Mouse (Mus musculus) CH12.LX (cell line): ENCODE results near the gene Syk. TPM values are rescaled to one million over a fixed set of nuclear protein-coding genes. Genes with fewer than 3 reads are reported as not detected.

Experiments used
- DNase-seq: peaks from one replicate; pipeline ENCODE4 v3.0.0-alpha.2; 2013; ENCODE audit errors: extremely low read depth
- H3K27ac ChIP-seq: 2 replicates; pipeline ENCODE4 v1.5.1; 2012; ENCODE audit warnings: low read depth, mild to moderate bottlenecking, control low read depth, moderate library complexity; ENCODE audit not compliant: insufficient read depth
- H3K27me3 ChIP-seq: replicated peaks from 2 replicates; pipeline ENCODE3; 2012; ENCODE audit warnings: inconsistent platforms
- H3K36me3 ChIP-seq, 2 experiments: replicated peaks in 1 of 2; 2 replicates each; pipeline versions ENCODE3 to v1.6.1; 2012; ENCODE audit warnings: inconsistent platforms in 1 of 2, low read length in 1 of 2, mild to moderate bottlenecking in 1 of 2, mixed read lengths in 1 of 2, moderate library complexity in 1 of 2; ENCODE audit not compliant: control insufficient read depth in 1 of 2, insufficient read depth in 1 of 2
- H3K4me1 ChIP-seq, 2 experiments: 2 replicates each; pipeline ENCODE4 v1.6.1; 2012; ENCODE audit warnings: inconsistent platforms in 1 of 2, moderate library complexity in 1 of 2; ENCODE audit not compliant: insufficient read depth in 2 of 2, control insufficient read depth in 1 of 2
- H3K4me2 ChIP-seq: 2 replicates; pipeline ENCODE4 v1.6.1; 2012; ENCODE audit warnings: low read depth, mild to moderate bottlenecking, control low read depth; ENCODE audit not compliant: poor library complexity, insufficient read depth, severe bottlenecking
- H3K4me3 ChIP-seq, 3 experiments: fragments of 150-350 bp in 1 of 3; sonication (generic) in 1 of 3; replicated peaks in 1 of 3; 2 replicates each; pipeline versions ENCODE3 to v1.5.1; 2011 to 2012; ENCODE audit warnings: low read depth in 2 of 3, low read length in 2 of 3, mild to moderate bottlenecking in 2 of 3, moderate library complexity in 2 of 3, control low read depth in 1 of 3, improper control_type of control experiment in 1 of 3, inconsistent platforms in 1 of 3, mixed read lengths in 1 of 3; ENCODE audit not compliant: poor library complexity in 1 of 3
- H3K79me2 ChIP-seq: replicated peaks from 2 replicates; pipeline ENCODE4 v1.6.1; 2012; ENCODE audit warnings: mild to moderate bottlenecking, moderate library complexity; ENCODE audit not compliant: control insufficient read depth, poor library complexity, insufficient read depth, severe bottlenecking; ENCODE audit errors: extremely low read depth
- H3K9ac ChIP-seq: 2 replicates; pipeline ENCODE4 v1.6.1; 2012; ENCODE audit warnings: low read depth, mild to moderate bottlenecking, control low read depth, moderate library complexity; ENCODE audit not compliant: insufficient read depth
- H3K9me3 ChIP-seq: replicated peaks from 2 replicates; pipeline ENCODE3; 2012; ENCODE audit warnings: low read length, inconsistent platforms, mixed read lengths
- CHD1 ChIP-seq: IDR thresholded peaks from 2 replicates; pipeline ENCODE4 v1.6.1; 2012; ENCODE audit warnings: low read depth, low read length, improper control_type of control experiment, inconsistent platforms
- CHD2 ChIP-seq: IDR thresholded peaks from 2 replicates; pipeline ENCODE4 v1.6.1; 2011; ENCODE audit warnings: low read length, improper control_type of control experiment
- CTCF ChIP-seq, 2 experiments: IDR thresholded peaks in 1 of 2; conservative IDR thresholded peaks in 1 of 2; 2 replicates each; pipeline ENCODE4 v1.5.1; 2011 to 2012; ENCODE audit warnings: low read depth in 2 of 2, low read length in 2 of 2, improper control_type of control experiment in 1 of 2, inconsistent platforms in 1 of 2, mild to moderate bottlenecking in 1 of 2, moderate library complexity in 1 of 2
- E2F4 ChIP-seq: IDR thresholded peaks from 2 replicates; pipeline ENCODE4 v1.6.1; 2011; ENCODE audit warnings: low read depth, low read length, improper control_type of control experiment; ENCODE audit not compliant: insufficient replicate concordance
- ELF1 ChIP-seq: IDR thresholded peaks from 2 replicates; pipeline ENCODE4 v1.6.1; 2014; ENCODE audit warnings: low read depth, mild to moderate bottlenecking, inconsistent platforms, low read length, improper control_type of control experiment
- EP300 ChIP-seq: IDR thresholded peaks from 2 replicates; pipeline ENCODE4 v1.6.1; 2011; ENCODE audit warnings: low read length, improper control_type of control experiment
- ETS1 ChIP-seq: conservative IDR thresholded peaks from 2 replicates; pipeline ENCODE4 v1.6.1; 2012; ENCODE audit warnings: low read depth, mild to moderate bottlenecking, inconsistent platforms, low read length, improper control_type of control experiment, moderate library complexity
- GABPA ChIP-seq: IDR thresholded peaks from 2 replicates; pipeline ENCODE4 v1.6.1; 2012; ENCODE audit warnings: low read depth, low read length, improper control_type of control experiment, inconsistent platforms; ENCODE audit not compliant: insufficient replicate concordance
- HCFC1 ChIP-seq: IDR thresholded peaks from 2 replicates; pipeline ENCODE4 v1.6.1; 2012; ENCODE audit warnings: low read depth, mild to moderate bottlenecking, inconsistent platforms, low read length, improper control_type of control experiment
- JUN ChIP-seq: IDR thresholded peaks from 2 replicates; pipeline ENCODE4 v1.6.1; 2011; ENCODE audit warnings: low read depth, mild to moderate bottlenecking, low read length, improper control_type of control experiment, moderate library complexity; ENCODE audit not compliant: insufficient read depth
- JUND ChIP-seq: conservative IDR thresholded peaks from 2 replicates; pipeline ENCODE4 v1.6.1; 2011; ENCODE audit warnings: low read depth, low read length, improper control_type of control experiment
- KAT2A ChIP-seq: IDR thresholded peaks from 2 replicates; pipeline ENCODE4 v1.6.1; 2012; ENCODE audit warnings: low read length, improper control_type of control experiment, inconsistent platforms; ENCODE audit not compliant: insufficient replicate concordance
- MAFK ChIP-seq: IDR thresholded peaks from 2 replicates; pipeline ENCODE4 v1.6.1; 2011; ENCODE audit warnings: low read length, improper control_type of control experiment; ENCODE audit not compliant: insufficient replicate concordance
- MAX ChIP-seq: IDR thresholded peaks from 2 replicates; pipeline ENCODE4 v1.6.1; 2011; ENCODE audit warnings: low read length, improper control_type of control experiment
- MAZ ChIP-seq: IDR thresholded peaks from 2 replicates; pipeline ENCODE4 v1.6.1; 2012; ENCODE audit warnings: low read depth, mild to moderate bottlenecking, inconsistent platforms, low read length, improper control_type of control experiment, moderate library complexity
- MEF2A ChIP-seq: IDR thresholded peaks from 2 replicates; pipeline ENCODE4 v1.6.1; 2014; ENCODE audit warnings: low read depth, mild to moderate bottlenecking, inconsistent platforms, low read length, improper control_type of control experiment, borderline replicate concordance
- MXI1 ChIP-seq: IDR thresholded peaks from 2 replicates; pipeline ENCODE4 v1.6.1; 2011; ENCODE audit warnings: mild to moderate bottlenecking, low read depth, low read length, improper control_type of control experiment
- NELFE ChIP-seq: IDR thresholded peaks from 2 replicates; pipeline ENCODE4 v1.6.1; 2011; ENCODE audit warnings: low read depth, low read length, improper control_type of control experiment
- NRF1 ChIP-seq: IDR thresholded peaks from 2 replicates; pipeline ENCODE4 v1.6.1; 2014; ENCODE audit warnings: low read depth, mild to moderate bottlenecking, inconsistent platforms, low read length, improper control_type of control experiment, moderate library complexity
- PAX5 ChIP-seq: IDR thresholded peaks from 2 replicates; pipeline ENCODE4 v1.6.1; 2012; ENCODE audit warnings: low read length, inconsistent platforms, mixed read lengths
- POLR2A ChIP-seq: IDR thresholded peaks from 2 replicates; pipeline ENCODE4 v1.6.1; 2011; ENCODE audit warnings: low read depth, mild to moderate bottlenecking, improper control_type of control experiment, low read length
- POLR2AphosphoS2 ChIP-seq: IDR thresholded peaks from 2 replicates; pipeline ENCODE4 v1.6.1; 2011; ENCODE audit warnings: low read depth, low read length, improper control_type of control experiment
- RAD21 ChIP-seq: IDR thresholded peaks from 2 replicates; pipeline ENCODE4 v1.6.1; 2011; ENCODE audit warnings: low read depth, mild to moderate bottlenecking, low read length, improper control_type of control experiment, moderate library complexity
- SIN3A ChIP-seq: IDR thresholded peaks from 2 replicates; pipeline ENCODE4 v1.6.1; 2012; ENCODE audit warnings: low read length, improper control_type of control experiment, inconsistent platforms
- SMC3 ChIP-seq: IDR thresholded peaks from 2 replicates; pipeline ENCODE4 v1.6.1; 2011; ENCODE audit warnings: low read depth, low read length, improper control_type of control experiment
- UBTF ChIP-seq: IDR thresholded peaks from 2 replicates; pipeline ENCODE4 v1.6.1; 2012; ENCODE audit warnings: low read depth, mild to moderate bottlenecking, inconsistent platforms, low read length, improper control_type of control experiment, moderate library complexity
- USF1 ChIP-seq: IDR thresholded peaks from 2 replicates; pipeline ENCODE4 v1.6.1; 2014; ENCODE audit warnings: low read depth, mild to moderate bottlenecking, inconsistent platforms, low read length, improper control_type of control experiment
- ZC3H11A ChIP-seq: IDR thresholded peaks from 2 replicates; pipeline ENCODE4 v1.6.1; 2012; ENCODE audit warnings: low read depth, mild to moderate bottlenecking, inconsistent platforms, low read length, improper control_type of control experiment
- ZKSCAN1 ChIP-seq: IDR thresholded peaks from 2 replicates; pipeline ENCODE4 v1.6.1; 2012; ENCODE audit warnings: low read depth, inconsistent platforms, low read length, improper control_type of control experiment, borderline replicate concordance
- ZMIZ1 ChIP-seq: IDR thresholded peaks from 2 replicates; pipeline ENCODE4 v1.6.1; 2012; ENCODE audit warnings: low read depth, mild to moderate bottlenecking, inconsistent platforms, low read length, improper control_type of control experiment
- dilution Hi-C: fragments of 300-500 bp; cut with MboI; formaldehyde crosslinking; loops from 2 replicates; pipeline ENCODE4 v1.14.3; 2020; ENCODE audit warnings: low sequenced_read_pairs; ENCODE audit not compliant: extremely low pct_unique_long_range_greater_than_20kb, extremely low pct_ligation_motif_present
- in situ Hi-C: fragments of 300-500 bp; cut with MboI; formaldehyde crosslinking; loops from 3 replicates; pipeline ENCODE4 v1.14.3; 2019; ENCODE audit warnings: low sequenced_read_pairs, low pct_ligation_motif_present, low pct_unique_long_range_greater_than_20kb, mixed read lengths
- polyA plus RNA-seq: library from polyadenylated mRNA; unstranded; fragments of >175 nt; gene quantifications from 2 replicates; pipeline ENCODE4 v1.2.1, GENCODE M21; 2012; ENCODE audit warnings: low read depth; ENCODE audit not compliant: insufficient read length
- total RNA-seq, 2 experiments: library from RNA; depleted of rRNA; stranded (reverse); fragments of 300-350 nt in 1 of 2; fragments of >200 nt in 1 of 2; gene quantifications; 2 replicates each; pipeline ENCODE4 v1.2.3; 2012 to 2014

Syk gene
- total and polyA plus RNA-seq, 3 experiments = 117 to 185 (median 163) TPM

DNA sequence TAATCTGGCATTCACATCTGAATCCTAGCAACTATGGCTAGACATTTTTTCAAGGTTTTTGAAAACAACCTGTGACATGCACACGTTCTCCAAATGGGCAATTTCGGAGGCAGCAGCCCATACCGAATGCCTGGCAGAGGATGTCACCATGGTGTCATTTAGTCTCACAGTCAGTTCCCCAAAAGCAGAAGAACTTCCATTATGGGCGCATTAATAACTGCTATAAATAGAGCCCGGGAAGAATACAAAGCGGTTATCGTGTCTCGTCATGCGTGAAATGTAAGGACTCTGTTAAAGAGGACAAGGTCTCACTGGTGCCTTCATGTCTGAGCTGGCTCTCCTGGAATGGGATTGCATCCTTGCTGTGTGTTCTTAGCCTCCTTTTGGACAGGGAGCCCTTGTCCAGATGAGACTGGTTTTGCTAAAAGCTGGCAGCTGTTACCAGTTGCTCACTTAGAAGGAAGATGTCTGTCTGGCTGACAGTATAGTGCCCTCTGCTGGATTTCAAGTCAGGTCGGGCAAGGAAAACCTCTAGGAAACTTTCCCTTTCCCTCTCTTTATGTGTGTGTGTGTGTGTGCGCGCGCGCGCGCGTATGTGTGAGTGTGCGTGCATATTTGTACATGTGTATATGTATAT is 17.8 kb upstream of the Syk start:
- in situ Hi-C loops (loop anchor here (25.0 kb wide), 1 partner anchor 728 kb away; the partner anchor contains the start of gene Gadd45g), dilution Hi-C loops (no loop called here)
- Histone ChIP-seq H3K9ac (no peak overlapping the region), H3K27ac (peak overlapping the region; percentile 39; the same call in 1 of the 2 replicates), H3K4me1 (peaks cover 32 to 92% of the 10 kb centered on the region in 2 experiments), H3K4me3 (no peak overlapping the region), H3K79me2 (no peaks in the 10 kb centered on the region), H3K27me3 (no peaks in the 10 kb centered on the region), H3K4me2 (no peak overlapping the region), H3K9me3 (no peaks in the 10 kb centered on the region), H3K36me3 (peaks cover 0 to 13% of the 10 kb centered on the region in 2 experiments)
- TF ChIP-seq ETS1 = no peak
- peak; percentile 79 for TF ChIP-seq SMC3
- TF ChIP-seq UBTF = no peak
- peak; percentile 71 for TF ChIP-seq RAD21
- TF ChIP-seq CTCF (conservative IDR thresholded peaks at IDR 0.05 in 1 of 2, IDR thresholded peaks at IDR 0.05 in 1 of 2; ENCODE audit: low read depth in 2 of 2, low read length in 2 of 2) = peak; percentile 25 to 73; a peak in 3 of 4 replicates
- no peak for DNase-seq

DNA sequence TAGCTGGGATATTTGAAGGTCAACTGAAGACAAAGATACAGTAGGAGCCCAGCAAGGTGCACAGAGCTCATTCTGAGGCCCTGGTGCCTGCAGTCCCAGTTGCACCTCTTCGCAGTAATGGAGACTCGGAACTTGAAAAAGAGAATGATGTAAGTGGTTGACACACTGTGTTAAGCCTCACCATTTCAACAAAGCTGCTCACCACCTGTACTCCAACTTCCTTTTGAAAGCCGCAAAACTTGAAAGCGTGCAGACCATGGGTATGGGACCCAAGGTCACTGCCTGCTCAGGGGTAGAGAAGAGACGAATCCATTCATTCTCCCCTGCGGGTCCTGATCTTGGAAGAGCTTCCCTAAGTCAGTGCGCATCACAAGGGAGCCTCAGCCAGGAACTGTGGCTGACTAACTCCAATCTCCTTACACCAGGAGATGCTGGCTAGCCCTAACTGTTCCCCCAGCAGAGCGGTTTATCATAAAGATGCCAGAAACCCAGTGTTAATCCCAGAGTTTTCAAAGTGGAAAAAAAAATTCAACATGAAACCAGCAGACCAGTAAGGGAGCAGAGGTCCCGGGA is 16.7 kb upstream of the Syk start:
- peaks cover 37 to 96% of the 10 kb centered on the region in 2 experiments for H3K4me1 ChIP-seq
- DNase-seq = no peak
- H3K4me3 ChIP-seq = no peak overlapping the region
- no peaks in the 10 kb centered on the region for H3K9me3 ChIP-seq
- H3K27me3 ChIP-seq = no peaks in the 10 kb centered on the region
- peak overlapping the region; percentile 67 for H3K27ac ChIP-seq
- H3K36me3 ChIP-seq = peaks cover 0 to 17% of the 10 kb centered on the region in 2 experiments
- dilution Hi-C loops (no loop called here), in situ Hi-C loops (loop anchor here (25.0 kb wide), 1 partner anchor 729 kb away; the partner anchor contains the start of gene Gadd45g)
- H3K79me2 ChIP-seq = no peaks in the 10 kb centered on the region
- peak overlapping the region; percentile 30; the same call in 1 of the 2 replicates for H3K4me2 ChIP-seq
- no peak overlapping the region for H3K9ac ChIP-seq
- TF ChIP-seq ZC3H11A (no peak), HCFC1 (no peak), E2F4 (no peak), POLR2AphosphoS2 (no peak), PAX5 (no peak), UBTF (no peak), JUND (no peak), POLR2A (no peak), ETS1 (0 out of 2 replicates have a peak, but pooled peaks have one; percentile 35), JUN (no peak), NRF1 (no peak), MAZ (no peak), ZKSCAN1 (no peak; the same call in 1 of the 2 replicates), MAFK (no peak), ELF1 (no peak), EP300 (no peak; the same call in 1 of the 2 replicates), ZMIZ1 (no peak), NELFE (no peak), USF1 (no peak), MXI1 (no peak), CHD2 (no peak), KAT2A (no peak), CHD1 (no peak), MEF2A (0 out of 2 replicates have a peak, but pooled peaks have one; percentile 15), CTCF (conservative IDR thresholded peaks at IDR 0.05 in 1 of 2, IDR thresholded peaks at IDR 0.05 in 1 of 2; ENCODE audit: low read depth in 2 of 2, low read length in 2 of 2) (no peak), RAD21 (no peak), MAX (peak; percentile 34; the same call in 1 of the 2 replicates), GABPA (no peak), SIN3A (no peak)
